Mouse (Mus musculus) C2C12 (cell line): ENCODE measurements at regions not wholly inside any gene's neighbourhood (a gene's known extent, or its start where the extent isn't known, plus 50 kb on each side); places are given as distances from the start of the nearest gene placed in this dataset.

Experiments used
- H3K27me3 ChIP-seq: one replicate; pipeline ENCODE4 v1.6.1; 2011; ENCODE audit not compliant: control insufficient read depth, insufficient read depth, insufficient read length
- H3K36me3 ChIP-seq: one replicate; pipeline ENCODE4 v1.6.1; 2011; ENCODE audit not compliant: control insufficient read depth, insufficient read depth
- H3K4me3 ChIP-seq: one replicate; pipeline ENCODE4 v1.5.1; 2011; ENCODE audit warnings: mild to moderate bottlenecking, control low read depth; ENCODE audit not compliant: poor library complexity, insufficient read depth, severe bottlenecking
- H3K79me2 ChIP-seq: one replicate; pipeline ENCODE4 v1.6.1; 2011; ENCODE audit not compliant: control insufficient read depth, insufficient read depth
- H3K79me3 ChIP-seq: one replicate; pipeline ENCODE4 v1.6.1; 2011; ENCODE audit warnings: low read depth, control low read depth
- H3ac ChIP-seq: one replicate; pipeline ENCODE3; 2011; ENCODE audit warnings: low read depth; ENCODE audit not compliant: control insufficient read depth, insufficient read length
- CEBPB ChIP-seq: IDR thresholded peaks from one replicate; pipeline ENCODE4 v1.6.1; 2011; ENCODE audit warnings: low read depth, mild to moderate bottlenecking, control low read depth, moderate library complexity
- CTCF ChIP-seq: IDR thresholded peaks from one replicate; pipeline ENCODE4 v1.5.1; 2011; ENCODE audit not compliant: control insufficient read depth, insufficient read depth, insufficient read length
- FOSL1 ChIP-seq: IDR thresholded peaks from one replicate; pipeline ENCODE4 v1.8.0; 2011; ENCODE audit warnings: mild to moderate bottlenecking, low read length; ENCODE audit not compliant: poor library complexity, insufficient read depth, severe bottlenecking
- MAX ChIP-seq: IDR thresholded peaks from one replicate; pipeline ENCODE4 v1.6.1; 2011; ENCODE audit warnings: mild to moderate bottlenecking, control low read depth
- MYOD1 ChIP-seq: IDR thresholded peaks from one replicate; pipeline ENCODE4 v1.6.1; 2011; ENCODE audit warnings: low read depth; ENCODE audit not compliant: control insufficient read depth, insufficient read length
- MYOG ChIP-seq: IDR thresholded peaks from one replicate; pipeline ENCODE4 v1.6.1; 2011; ENCODE audit not compliant: control insufficient read depth, insufficient read length; ENCODE audit errors: extremely low read depth
- USF1 ChIP-seq: IDR thresholded peaks from one replicate; pipeline ENCODE4 v1.6.1; 2011; ENCODE audit warnings: low read depth, mild to moderate bottlenecking, control low read depth, moderate library complexity

- H3K4me3 ChIP-seq: no peak overlapping the region
- TF ChIP-seq USF1: no peak
- TF ChIP-seq CTCF: no peak
- no peak for TF ChIP-seq CEBPB
- no peak for TF ChIP-seq MYOG
- no peak for TF ChIP-seq MAX
- no peak for TF ChIP-seq FOSL1
- TF ChIP-seq MYOD1: no peak
- H3K79me3 ChIP-seq: no peaks in the 10 kb centered on the region
- no peaks in the 10 kb centered on the region for H3K27me3 ChIP-seq
- no peak overlapping the region for H3ac ChIP-seq
- H3K36me3 ChIP-seq: no peaks in the 10 kb centered on the region
- H3K79me2 ChIP-seq: no peaks in the 10 kb centered on the region
Measured at GRCm38 (mm10) chr15:49230846-49231245, 4653.9 kb upstream of the Gm7489 start.

- Histone ChIP-seq H3K27me3 (no peaks in the 10 kb centered on the region), H3K4me3 (no peak overlapping the region), H3K36me3 (no peaks in the 10 kb centered on the region), H3K79me2 (no peaks in the 10 kb centered on the region), H3K79me3 (no peaks in the 10 kb centered on the region), H3ac (no peak overlapping the region)
- TF ChIP-seq CTCF: no peak
- TF ChIP-seq MYOG: no peak
- TF ChIP-seq USF1: no peak
- no peak for TF ChIP-seq MAX
- no peak for TF ChIP-seq CEBPB
- no peak for TF ChIP-seq FOSL1
- no peak for TF ChIP-seq MYOD1
Measured at GRCm38 (mm10) chr15:49270198-49270597, 4614.5 kb upstream of the Gm7489 start.
